Mouse (Mus musculus): ENCODE data around the gene Atat1.
"Not testable (repeated sequence)": the region's sequence is repeated elsewhere in the genome, so short reads cannot be mapped to it uniquely, and the experiment has no call there.

The Atat1 gene

DNA sequence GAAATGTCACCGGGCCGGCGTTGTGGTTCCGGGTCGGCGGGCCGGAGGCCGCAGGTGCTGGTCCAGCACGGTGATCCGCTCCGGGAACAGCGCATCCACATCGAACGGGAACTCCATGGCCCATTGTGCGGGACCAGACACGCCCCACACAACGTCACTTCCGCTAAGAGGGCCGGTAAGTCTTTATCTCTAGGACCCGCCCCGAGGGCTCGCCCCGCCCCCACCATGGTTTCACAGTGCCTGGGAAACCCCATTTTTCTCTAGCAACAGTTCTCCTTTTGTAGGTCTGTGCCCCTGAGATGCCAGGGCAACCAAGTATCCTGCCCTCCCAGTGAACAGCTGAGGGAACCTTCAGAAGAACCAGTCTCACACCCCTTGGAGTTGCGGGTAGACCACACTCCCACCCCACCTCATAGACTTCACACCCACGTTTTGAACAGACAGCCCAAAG, at the start of gene Atat1:
TSS of gene Atat1 (minus strand) at position 157 of the 451 bp plus-strand sequence.
- peak; percentile 90 for DNase-seq

- DNase-seq, result no peak
Observed at GRCm38 (mm10) chr17:35958533-35959223, 48.8 kb upstream of the Atat1 start.

- no peak for DNase-seq
Observed at GRCm38 (mm10) chr17:35954665-35955064, 44.8 kb upstream of the Atat1 start.

- not testable (repeated sequence) for DNase-seq
Observed at GRCm38 (mm10) chr17:35952559-35952958, 42.7 kb upstream of the Atat1 start.

- not testable (repeated sequence) for DNase-seq
Observed at GRCm38 (mm10) chr17:35950946-35951345, 41.1 kb upstream of the Atat1 start.

DNA sequence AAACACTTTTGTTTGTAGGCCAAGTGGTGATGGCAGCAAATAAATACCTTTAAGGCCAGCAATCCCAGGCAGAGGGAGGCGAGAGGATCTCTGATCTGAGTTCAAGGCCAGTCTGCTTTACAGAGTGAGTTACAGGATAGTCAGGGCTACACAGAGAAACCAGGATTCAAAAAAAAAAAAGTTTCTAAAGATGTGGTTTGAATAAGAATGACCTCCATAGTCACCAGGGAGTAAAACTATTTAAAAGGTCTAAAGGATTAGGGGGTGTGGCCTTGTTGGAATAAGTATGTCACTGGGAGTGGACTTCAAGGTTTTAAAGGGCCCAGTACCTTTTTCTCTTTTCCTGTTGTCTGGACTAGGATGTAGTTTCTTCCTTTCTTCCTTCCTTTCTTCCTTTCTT, 30.1 kb upstream of the Atat1 start:
- no peak for DNase-seq

DNA sequence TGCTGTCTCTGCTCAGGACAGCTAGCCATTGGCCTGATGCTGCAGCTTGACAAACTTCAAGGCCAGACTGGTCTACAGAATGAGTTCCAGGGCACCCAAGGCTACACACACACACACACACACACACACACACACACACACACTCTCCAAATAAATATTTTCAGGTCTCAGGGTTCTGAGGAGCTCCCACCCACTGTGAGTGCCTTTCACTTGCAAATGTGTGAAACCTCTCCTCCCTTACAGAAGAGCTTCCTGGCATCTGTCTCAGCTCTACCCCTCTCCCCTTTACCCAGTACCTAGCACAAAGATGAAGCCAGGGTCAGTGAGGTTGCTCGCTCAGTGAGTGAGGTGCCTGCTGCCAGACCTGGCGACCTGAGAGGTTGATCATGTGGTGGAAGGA, 29.2 kb upstream of the Atat1 start:
- DNase-seq, result no peak

DNA sequence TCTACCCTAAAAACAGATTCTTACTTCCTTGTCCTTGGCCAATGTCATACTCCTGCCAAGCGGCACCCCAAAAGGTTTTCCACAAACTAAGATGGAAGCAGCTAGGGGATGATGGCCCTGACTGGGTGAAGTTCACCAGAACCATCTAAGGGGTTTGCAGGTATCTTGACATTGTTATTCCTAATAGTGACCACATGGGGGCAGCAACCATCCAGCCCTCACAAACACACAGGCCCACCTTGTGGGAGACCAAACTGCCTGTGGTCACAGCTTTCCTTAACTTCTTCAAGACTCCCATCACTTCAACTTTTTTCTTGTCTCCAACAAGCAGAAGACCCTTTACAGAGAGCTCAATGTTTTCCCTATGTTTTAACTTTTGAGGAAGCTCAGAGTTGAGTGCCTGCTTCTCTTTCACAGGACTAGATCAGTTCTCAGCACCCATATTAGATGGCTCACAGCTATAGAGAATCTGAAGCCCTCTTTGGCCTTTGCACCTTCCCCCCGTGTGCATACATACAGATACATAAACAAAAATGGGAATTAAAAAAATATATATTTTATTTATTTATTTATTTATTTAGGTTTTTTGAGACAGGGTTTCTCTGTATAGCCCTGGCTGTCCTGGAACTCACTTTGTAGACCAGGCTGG, 27.9 kb upstream of the Atat1 start:
- DNase-seq, result no peak

DNA sequence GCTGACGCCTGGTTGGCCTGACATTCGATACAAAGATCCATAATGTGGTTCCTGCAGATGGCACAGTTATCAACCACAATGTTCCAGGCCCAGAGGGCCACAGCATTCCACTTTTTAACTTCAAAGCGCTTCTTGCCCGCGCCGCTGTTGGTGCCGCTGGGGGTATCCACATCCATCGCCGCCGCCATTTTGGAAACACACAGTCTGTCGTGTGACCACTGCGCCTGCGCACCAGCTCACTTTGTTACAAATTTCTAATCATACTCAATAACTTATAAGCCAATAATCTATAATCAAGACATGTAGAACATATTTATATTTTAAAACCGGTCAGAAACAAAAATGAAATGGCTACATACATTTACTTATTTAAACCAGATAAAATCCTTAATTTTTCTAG, 25.9 kb upstream of the Atat1 start:
- not testable (repeated sequence) for DNase-seq

- no peak for DNase-seq
Observed at GRCm38 (mm10) chr17:35932608-35933007, 22.7 kb upstream of the Atat1 start.

GRCm38 (mm10) chr17:35930627-35931026, 20.8 kb upstream of the Atat1 start:
- no peak for DNase-seq

DNA sequence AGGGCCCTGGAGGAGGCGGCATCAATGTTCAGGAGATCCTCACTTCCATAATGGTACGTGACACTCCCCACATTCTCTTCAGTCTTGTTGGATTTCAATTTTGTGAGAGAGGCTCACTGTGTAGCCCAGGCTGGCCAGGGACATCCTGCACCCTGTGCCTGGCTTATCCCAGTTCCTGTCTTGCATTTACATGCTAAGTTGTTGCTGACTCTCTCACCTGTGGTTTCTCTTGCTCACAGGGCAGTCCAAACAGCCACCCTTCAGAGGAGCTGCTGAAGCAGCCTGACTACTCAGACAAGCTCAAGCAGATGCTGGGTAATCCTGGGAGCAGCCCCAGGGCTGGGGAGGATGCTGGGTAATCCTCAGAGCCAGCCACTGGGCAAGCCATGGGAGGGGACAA, 19.7 kb upstream of the Atat1 start:
- no peak for DNase-seq

DNA sequence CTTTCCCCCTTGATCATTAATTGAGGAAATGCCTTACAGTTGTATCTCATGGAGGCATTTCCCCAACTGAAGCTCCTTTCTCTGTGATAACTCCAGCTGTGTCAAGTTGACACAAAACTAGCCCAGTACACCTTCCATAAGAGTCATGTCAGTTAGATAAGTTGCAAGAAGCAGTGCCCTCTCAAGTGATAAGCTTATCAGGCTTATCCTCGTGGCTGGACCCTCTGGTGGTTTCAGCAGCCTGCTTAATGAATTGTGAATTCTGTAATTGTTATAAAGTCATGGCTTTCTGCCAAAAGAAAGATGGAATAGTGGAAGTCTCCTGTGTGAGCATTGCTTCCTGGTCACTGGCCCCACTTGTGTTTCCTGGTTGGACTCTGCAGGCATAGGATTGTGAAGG, 17.6 kb upstream of the Atat1 start:
- DNase-seq, result no peak

DNA sequence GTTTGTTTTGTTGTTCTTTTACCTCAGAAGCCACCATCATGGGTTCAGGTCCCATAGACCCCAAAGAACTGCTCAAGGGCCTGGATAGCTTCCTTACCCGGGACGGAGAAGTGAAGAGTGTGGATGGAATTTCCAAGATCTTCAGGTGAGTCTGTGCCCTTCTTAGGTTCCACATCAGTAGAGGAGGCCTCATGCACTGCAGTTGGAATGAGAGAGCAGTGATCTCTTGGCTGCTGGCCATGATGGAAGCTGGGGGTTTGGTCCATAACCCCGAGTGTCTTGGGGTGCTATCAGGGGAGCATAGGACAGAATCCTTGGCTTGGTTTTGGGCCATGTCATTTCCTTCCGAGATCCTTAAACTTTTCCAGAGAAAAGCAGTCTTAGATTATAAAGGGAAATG, 13.4 kb upstream of the Atat1 start:
- no peak for DNase-seq

DNA sequence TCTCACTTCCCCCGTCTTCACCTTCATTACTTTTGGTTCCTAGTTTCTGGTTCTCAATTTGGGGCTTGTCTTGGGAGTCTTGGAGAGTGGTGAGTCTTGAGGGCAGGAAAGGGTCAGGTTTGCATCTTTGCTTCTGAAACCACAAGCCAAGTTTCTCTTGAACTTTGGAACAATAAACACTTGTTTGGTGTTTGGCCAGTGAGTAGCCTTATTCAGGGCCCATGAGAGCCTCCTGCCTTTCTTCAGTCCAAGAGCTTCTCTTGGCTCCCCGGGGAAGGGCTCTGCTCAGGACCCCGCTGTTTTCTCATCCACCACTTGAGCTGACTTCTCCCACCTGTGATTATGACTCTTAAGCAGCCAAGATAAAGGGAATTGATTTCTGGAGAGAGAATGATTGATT, 12.7 kb upstream of the Atat1 start:
- DNase-seq, result no peak

GRCm38 (mm10) chr17:35921710-35922109, 11.8 kb upstream of the Atat1 start:
- no peak for DNase-seq

DNA sequence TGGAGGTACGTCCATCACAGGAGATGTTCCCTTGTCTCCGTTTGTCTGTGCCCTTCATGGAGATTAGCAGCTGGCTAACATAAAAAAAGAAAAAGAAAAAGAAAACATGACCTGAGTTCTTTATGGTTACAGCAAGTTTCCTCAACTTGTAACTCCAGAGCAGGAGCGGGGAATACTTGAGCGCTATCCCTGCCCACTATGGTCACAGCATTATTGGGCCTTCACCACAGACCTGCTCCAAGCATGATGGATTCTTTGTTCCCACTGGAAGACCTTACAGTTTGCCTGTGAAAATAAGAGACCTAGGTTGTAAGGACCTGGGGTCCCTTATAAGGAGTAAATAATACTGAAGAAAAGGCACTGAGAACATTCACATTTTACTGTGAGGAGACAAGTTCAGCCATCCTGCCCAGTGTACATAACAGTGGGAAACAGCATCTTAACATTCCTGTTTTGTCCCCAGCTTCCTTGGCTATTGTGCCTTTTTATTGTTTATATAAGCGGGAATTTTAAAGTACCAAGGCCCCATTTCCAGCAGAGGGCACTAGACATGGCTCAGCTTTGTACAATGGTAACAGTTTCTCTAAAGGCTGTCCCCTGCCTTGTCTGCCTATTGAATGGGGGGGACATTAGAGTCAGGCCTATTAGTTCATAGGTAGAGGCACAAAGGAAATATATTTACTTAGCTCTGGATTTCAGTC, 11.1 kb upstream of the Atat1 start:
- no peak for DNase-seq

- no peak for DNase-seq
Observed at GRCm38 (mm10) chr17:35920384-35920783, 10.5 kb upstream of the Atat1 start.

DNA sequence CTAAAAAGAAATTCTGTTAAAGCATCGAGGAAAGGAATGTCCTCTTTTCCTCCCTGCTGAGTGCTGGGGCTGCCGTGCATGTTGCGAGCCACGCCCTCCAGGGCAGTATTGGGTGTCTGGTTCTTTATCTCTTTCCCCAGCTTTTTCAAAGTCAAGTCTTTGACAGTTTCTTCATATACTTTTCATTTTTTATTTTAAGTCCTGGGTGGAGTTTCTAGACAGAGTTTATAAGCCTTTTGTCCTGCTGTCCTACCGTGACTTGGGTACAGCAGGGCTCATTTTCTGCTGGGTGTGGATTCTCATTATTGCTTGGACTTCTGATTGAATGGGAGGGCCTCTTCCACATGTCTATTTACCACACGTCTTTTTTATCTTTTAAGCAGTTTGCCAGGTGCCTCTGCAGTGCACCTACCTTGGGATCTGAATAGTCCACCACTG, 10.0 kb upstream of the Atat1 start:
- DNase-seq, result no peak

DNA sequence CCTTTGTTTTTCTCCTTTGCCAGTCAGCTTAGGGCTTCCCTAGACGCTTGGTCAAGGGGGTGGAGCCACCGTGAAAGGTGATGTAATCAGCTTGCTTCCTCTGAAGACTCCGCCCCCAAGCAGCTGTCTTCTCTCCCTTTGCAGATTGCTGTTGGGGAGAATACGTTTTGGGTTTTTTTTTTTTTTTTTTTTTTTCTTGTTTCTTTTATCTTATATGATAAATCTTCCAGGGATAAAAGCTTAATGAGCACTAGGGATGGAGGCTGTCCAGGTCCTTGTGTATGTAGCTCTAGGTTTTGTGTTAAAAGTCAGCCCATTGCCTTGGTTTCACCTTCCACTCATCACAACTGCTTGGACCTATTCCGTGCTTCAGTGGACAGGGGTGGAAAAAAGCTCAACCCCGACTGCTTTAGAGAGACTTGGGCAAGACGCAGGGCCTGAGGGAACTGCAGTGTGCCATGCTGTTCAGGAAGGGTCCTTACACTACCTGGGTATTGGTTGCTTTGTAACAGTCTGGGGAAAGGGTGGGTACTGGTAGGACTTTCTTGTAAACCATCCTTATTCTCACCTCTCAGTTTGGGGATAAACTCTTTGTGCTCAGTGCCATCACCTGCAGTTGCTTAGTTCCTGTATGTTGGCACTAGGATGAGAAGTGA, 9.3 kb upstream of the Atat1 start:
- DNase-seq, result peak; percentile 97

- peak; percentile 72 for DNase-seq
Observed at GRCm38 (mm10) chr17:35918276-35919059, 8.6 kb upstream of the Atat1 start.

DNA sequence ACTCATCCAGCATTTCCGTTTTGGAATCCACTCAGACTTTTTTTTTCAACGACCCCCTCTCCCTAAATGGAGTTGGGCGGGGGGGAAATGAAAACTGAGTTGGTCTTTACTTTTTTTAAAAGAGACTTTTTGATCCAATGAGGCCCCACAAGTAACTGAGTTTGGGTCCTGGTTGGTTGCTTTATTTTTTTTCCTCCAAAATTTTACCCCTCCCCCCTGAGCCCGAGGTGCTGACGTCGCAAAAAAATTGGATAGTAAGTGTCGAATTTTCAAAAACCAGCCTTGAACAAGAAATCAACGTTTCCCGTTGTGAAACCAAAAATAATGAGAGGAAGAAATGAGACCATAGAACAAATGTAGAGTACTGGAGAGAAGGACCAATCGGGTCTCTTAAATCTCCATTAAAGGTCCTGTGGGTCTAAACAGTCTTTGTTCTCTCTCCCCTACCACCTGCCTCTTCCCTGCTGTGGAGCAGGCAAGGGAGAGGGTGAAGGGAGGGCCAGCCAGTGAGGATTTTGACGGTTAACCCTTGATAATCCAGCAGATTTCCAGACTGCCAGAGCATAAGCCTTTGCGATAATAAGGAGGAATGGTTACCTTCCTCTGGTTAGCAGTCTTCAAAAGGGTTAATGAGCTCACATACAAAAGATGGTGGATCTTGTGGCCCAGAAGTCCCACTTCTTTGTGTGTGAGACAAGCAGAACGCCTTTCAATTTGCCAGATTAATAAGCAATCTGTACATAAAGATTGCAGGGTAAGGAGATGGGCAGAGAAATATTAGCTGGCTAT, 7.8 kb upstream of the Atat1 start:
- peak; percentile 84 for DNase-seq

Measured in cerebellum, adult 11-12 months (tissue).